Mouse (Mus musculus): ENCODE data around the gene Rexo1. TPM values are rescaled to one million over a fixed set of nuclear protein-coding genes. Genes with fewer than 3 reads are reported as not detected.

Gene Rexo1
- 113 to 136 TPM (median 123 TPM) in 4 replicates for total RNA-seq (2023)

GRCm38 (mm10) chr10:80561116-80561944, at the start of gene Rexo1:
TSS of gene Rexo1 (minus strand) at chr10:80561560.

GRCm38 (mm10) chr10:80605721-80606120, 44.4 kb upstream of the Rexo1 start, which contains the start of gene Gm49322:
TSS of gene Gm49322 (plus strand) at chr10:80606021.

DNA sequence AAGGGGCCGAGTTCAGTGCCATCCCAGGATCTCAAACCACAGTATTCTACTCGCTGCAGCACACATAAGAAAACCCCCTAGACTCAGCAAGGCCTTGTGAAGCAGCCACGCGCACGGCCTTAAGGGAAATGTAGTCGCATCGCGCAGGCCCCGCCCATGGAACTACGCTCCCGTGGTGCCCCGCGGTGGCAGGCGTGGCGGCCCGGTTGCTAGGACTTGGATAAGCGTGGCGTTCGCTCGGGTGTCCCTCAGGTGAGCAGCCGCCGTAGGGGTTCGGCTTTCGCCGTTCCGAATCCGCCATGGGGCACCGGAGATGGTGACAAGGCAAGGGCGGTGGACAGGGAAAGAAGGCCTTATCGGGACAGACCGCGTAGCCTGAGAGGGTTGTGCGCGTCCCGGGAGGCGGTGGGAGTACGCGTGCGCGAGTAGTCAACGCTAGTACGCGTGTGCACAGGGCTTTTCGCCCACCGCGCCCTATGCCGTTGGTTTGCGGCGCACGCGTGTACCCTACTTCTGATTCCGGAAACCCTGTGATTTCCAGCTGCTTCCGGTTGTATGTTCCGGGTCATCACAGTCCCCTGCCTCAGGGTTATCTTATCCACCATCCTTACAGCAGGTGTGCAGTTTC, 41.5 kb upstream of the Rexo1 start, which contains the start of the genes Scamp4 and Adat3:
Gene Scamp4, plus strand, starts transcription at position 175 of the 628 bp plus-strand sequence.
Gene Adat3, plus strand, starts transcription at position 183 of the 628 bp plus-strand sequence.

DNA sequence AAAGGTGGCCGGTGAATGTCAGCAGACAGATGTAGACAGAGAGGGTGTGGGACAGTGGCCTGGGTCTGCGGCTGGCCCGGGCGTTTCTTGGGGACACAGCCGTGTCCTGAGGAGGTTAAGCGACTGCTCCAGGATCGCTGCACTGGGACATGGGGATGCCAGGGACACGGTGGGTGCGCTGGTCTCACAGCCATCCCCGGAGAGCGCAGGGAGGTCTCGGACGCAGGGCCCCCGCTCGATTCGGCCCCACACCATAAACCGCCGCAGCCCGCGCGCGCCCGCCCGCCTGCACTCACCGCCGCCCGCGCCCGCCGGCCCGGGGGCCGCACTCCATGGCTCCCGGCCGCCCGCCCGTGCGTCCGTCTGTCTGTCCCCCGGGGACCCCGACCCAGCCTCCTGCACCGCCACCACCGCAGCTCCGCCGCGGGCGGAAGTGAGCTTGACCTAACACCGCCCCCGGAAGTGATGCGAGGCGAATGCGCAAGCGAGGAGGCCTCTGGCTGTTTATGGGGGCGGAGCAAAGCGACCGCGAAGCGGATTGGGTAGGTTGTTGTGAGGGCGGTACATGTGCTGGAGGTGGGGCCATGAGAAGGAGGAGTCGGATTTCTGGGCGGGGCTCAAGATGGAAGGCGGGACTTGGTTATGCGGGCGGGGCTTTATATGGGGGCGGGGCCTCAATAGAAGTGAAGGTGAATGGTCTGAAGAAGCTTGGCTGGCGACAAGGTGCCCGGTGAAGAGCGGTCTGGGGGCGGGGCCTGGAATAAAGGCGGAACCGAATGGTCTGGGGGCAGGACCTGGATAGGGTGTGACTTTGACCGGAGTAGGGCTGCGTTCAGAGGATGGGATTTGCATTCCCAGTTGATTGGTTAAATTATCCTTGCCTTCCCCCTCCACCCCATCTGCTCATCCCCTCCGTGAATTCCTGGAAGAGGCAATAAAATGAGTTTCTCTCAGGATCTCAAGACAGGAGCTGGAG, 28.8 kb upstream of the Rexo1 start, which contains the start of gene Abhd17a:
Gene Abhd17a, minus strand, starts transcription at position 463 of the 976 bp plus-strand sequence.

GRCm38 (mm10) chr10:80577195-80578130, 16.1 kb upstream of the Rexo1 start, which contains the start of gene Klf16:
TSS of gene Klf16 (minus strand) at chr10:80577321.

GRCm38 (mm10) chr10:80538710-80539394, 22.5 kb downstream of the Rexo1 start, which contains the start of gene Atp8b3:
TSS of gene Atp8b3 (minus strand) at chr10:80539124.

DNA sequence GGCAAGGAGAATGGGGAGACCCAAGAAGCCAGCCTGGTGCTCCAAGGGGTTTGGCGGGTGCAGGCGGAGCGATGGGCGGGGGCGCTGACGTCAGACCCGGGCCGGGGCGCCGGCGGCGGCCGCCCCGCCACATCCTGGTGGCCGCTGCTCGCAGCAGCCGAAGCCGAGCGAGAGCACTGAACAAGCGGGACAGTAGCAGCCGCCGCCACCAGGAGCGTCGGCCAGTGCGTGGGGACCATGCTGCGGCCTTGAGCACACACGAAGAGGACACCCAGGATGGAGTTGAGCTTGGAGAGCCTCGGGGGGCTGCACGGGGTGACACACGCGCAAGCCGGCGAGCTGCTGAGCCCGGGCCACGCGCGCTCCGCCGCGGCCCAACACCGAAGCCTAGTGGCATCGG, 66.6 kb downstream of the Rexo1 start, which contains the start of gene Onecut3:
Gene Onecut3, plus strand, starts transcription at position 104 of the 400 bp plus-strand sequence.

Other genes starting within 250 kb of the Rexo1 start
- gene 2310011J03Rik, start 241.0 kb downstream of the Rexo1 start, total RNA-seq (2023), result 19.7 to 26.5 TPM (median 23.9 TPM) in 4 replicates
- 0.52 to 1.6 TPM (median 1.2 TPM) in 4 replicates for gene Pcsk4, start 232.1 kb downstream of the Rexo1 start, total RNA-seq (2023)
- gene Reep6, start 231.6 kb downstream of the Rexo1 start, total RNA-seq (2023), result 0.48 TPM in 1 of 4 replicates, not detected in the others
- not detected in 4 replicates for gene Adamtsl5, start 213.1 kb downstream of the Rexo1 start, total RNA-seq (2023)
- not detected in 4 replicates for gene Plk5, start 205.1 kb downstream of the Rexo1 start, total RNA-seq (2023)
- gene Mex3d, start 173.9 kb downstream of the Rexo1 start, total RNA-seq (2023), result 6.8 to 10.3 TPM (median 7.9 TPM) in 4 replicates
- 92.0 to 97.5 TPM (median 95.4 TPM) in 4 replicates for gene Mbd3, start 162.0 kb downstream of the Rexo1 start, total RNA-seq (2023)
- 62.3 to 65.7 TPM (median 62.6 TPM) in 4 replicates for gene Uqcr11, start 154.7 kb downstream of the Rexo1 start, total RNA-seq (2023)
- gene Tcf3, start 127.9 kb downstream of the Rexo1 start, total RNA-seq (2023), result 183 to 210 TPM (median 200 TPM) in 4 replicates
- not detected in 4 replicates for gene Onecut3, start 66.7 kb downstream of the Rexo1 start, total RNA-seq (2023)
- gene Atp8b3, start 22.4 kb downstream of the Rexo1 start, total RNA-seq (2023), result not detected in 4 replicates
- 30.3 to 34.0 TPM (median 31.5 TPM) in 4 replicates for gene Klf16, start 15.8 kb upstream of the Rexo1 start, total RNA-seq (2023)
- 89.6 to 111 TPM (median 99.5 TPM) in 4 replicates for gene Abhd17a, start 28.8 kb upstream of the Rexo1 start, total RNA-seq (2023)
- gene Scamp4, start 41.3 kb upstream of the Rexo1 start, total RNA-seq (2023), result 61.5 to 65.5 TPM (median 62.9 TPM) in 4 replicates
- gene Adat3, start 41.3 kb upstream of the Rexo1 start, total RNA-seq (2023), result 9.3 to 21.8 TPM (median 15.5 TPM) in 4 replicates
- gene Gm49322, start 44.5 kb upstream of the Rexo1 start, total RNA-seq (2023), result 10.6 to 12.6 TPM (median 11.2 TPM) in 4 replicates
- gene Csnk1g2, start 61.3 kb upstream of the Rexo1 start, total RNA-seq (2023), result 209 to 257 TPM (median 213 TPM) in 4 replicates
- gene Btbd2, start 95.5 kb upstream of the Rexo1 start, total RNA-seq (2023), result 30.1 to 32.7 TPM (median 31.0 TPM) in 4 replicates
- gene Mknk2, start 116.6 kb upstream of the Rexo1 start, total RNA-seq (2023), result 396 to 427 TPM (median 418 TPM) in 4 replicates
- gene Mob3a, start 140.4 kb upstream of the Rexo1 start, total RNA-seq (2023), result 94.0 to 111 TPM (median 98.1 TPM) in 4 replicates
- 34.0 to 51.5 TPM (median 39.5 TPM) in 4 replicates for gene Izumo4, start 140.6 kb upstream of the Rexo1 start, total RNA-seq (2023)
- 122 to 151 TPM (median 133 TPM) in 4 replicates for gene Ap3d1, start 180.7 kb upstream of the Rexo1 start, total RNA-seq (2023)
- gene Dot1l, start 193.6 kb upstream of the Rexo1 start, total RNA-seq (2023), result 69.2 to 82.9 TPM (median 74.7 TPM) in 4 replicates
- gene Sf3a2, start 236.6 kb upstream of the Rexo1 start, total RNA-seq (2023), result 73.0 to 86.5 TPM (median 77.6 TPM) in 4 replicates
- gene Plekhj1, start 237.1 kb upstream of the Rexo1 start, total RNA-seq (2023), result 99.4 to 138 TPM (median 104 TPM) in 4 replicates
- 1.4 to 2.0 TPM (median 1.6 TPM) in 4 replicates for gene Amh, start 243.7 kb upstream of the Rexo1 start, total RNA-seq (2023)